In the genomic region with DNA sequence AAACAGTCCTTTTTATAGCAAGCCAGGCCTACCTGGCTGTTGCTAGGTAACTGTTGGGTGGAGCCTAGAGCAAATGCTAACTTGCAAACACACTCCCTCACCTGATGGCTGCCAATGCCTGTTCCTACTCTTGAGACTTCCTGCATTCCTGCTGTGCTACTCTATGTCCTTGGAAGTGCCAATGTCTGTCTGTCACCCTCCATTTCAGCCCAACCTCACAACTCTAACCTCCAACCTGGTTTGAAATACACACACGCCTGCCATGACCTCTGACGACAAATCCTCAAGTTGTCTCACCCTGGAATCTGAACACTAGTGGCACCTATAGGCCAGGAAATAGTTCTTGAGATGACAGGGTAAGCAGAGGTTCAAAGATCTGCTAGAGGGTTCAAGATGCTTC, we compare ENCODE assay signal across 14 mouse cellular contexts. TPM values are rescaled to one million over a fixed set of nuclear protein-coding genes. Genes with fewer than 3 reads are reported as not detected.
DNase-seq lines count a peak whose midpoint lies in the region; ATAC-seq and TF ChIP-seq lines count a peak whose summit lies in the region.
"Had no signal": no experiment of that assay in that cellular context is flagged by ENCODE, and none has a peak within 500 bp of the region (broad histone marks: within the 10 kb centered on the region; RNA-seq: fewer than 3 reads in every experiment).

No protein-coding gene starts in this region.

- no peak overlapping the region for H3K4me2 ChIP-seq in kidney, embryonic 14.5 days (replicated peaks; ENCODE audit: low read depth, low read length)
- H3K4me2 ChIP-seq in lung, embryonic 15.5 days = no peak overlapping the region
- no peak overlapping the region for H3K4me2 ChIP-seq in stomach, postnatal 0 days (replicated peaks; ENCODE audit: low read depth)
- H3K4me2 ChIP-seq: limb, embryonic 15.5 days had no signal

- no peaks in the 10 kb centered on the region for H3K9me3 ChIP-seq in kidney, embryonic 14.5 days (ENCODE audit: control insufficient read depth, low read length)
- no peaks in the 10 kb centered on the region for H3K9me3 ChIP-seq in lung, embryonic 15.5 days
- H3K9me3 ChIP-seq in stomach, postnatal 0 days (ENCODE audit: control insufficient read depth, low read length) = no peaks in the 10 kb centered on the region
- H3K9me3 ChIP-seq: forebrain, embryonic 10.5 days; G1E; limb, embryonic 15.5 days had no signal

- ATAC-seq in kidney, embryonic 14.5 days (ENCODE audit: low FRiP score, low TSS enrichment) = no peak
- ATAC-seq in lung, embryonic 15.5 days (ENCODE audit: borderline replicate concordance, extremely low read depth, low FRiP score, low TSS enrichment) = peak; percentile 19; the same call in 1 of the 2 replicates
- peak; percentile 75 for ATAC-seq in stomach, postnatal 0 days (ENCODE audit: low FRiP score, low TSS enrichment)

- H3K4me1 ChIP-seq in kidney, embryonic 14.5 days (ENCODE audit: control insufficient read depth, insufficient read depth, low read length) = peaks cover 3% of the 10 kb centered on the region; the same call in 1 of the 2 replicates
- H3K4me1 ChIP-seq in lung, embryonic 15.5 days = peaks cover 29% of the 10 kb centered on the region
- no peaks in the 10 kb centered on the region for H3K4me1 ChIP-seq in stomach, postnatal 0 days (replicated peaks; ENCODE audit: control insufficient read depth, insufficient read depth)
- peaks cover 10% of the 10 kb centered on the region for H3K4me1 ChIP-seq in heart, adult 2 months (ENCODE audit: control insufficient read depth, insufficient read depth, low read length)

- WGBS in kidney, embryonic 14.5 days = 62% methylated on average over 2 of the region's 2 CpGs
- WGBS in lung, embryonic 15.5 days = 31% methylated on average over 2 of the region's 2 CpGs
- WGBS in stomach, postnatal 0 days = 35% methylated on average over 2 of the region's 2 CpGs
- WGBS in heart, adult 2 months = 72% methylated on average over 2 of the region's 2 CpGs

- H3K27ac ChIP-seq in kidney, embryonic 14.5 days (ENCODE audit: low read depth, low read length) = no peak overlapping the region; the same call in 1 of the 2 replicates
- peak overlapping the region; percentile 95 for H3K27ac ChIP-seq in lung, embryonic 15.5 days
- H3K27ac ChIP-seq in stomach, postnatal 0 days (replicated peaks) = peak overlapping the region; percentile 79; the same call in 1 of the 2 replicates
- no peak overlapping the region for H3K27ac ChIP-seq in heart, adult 2 months
- H3K27ac ChIP-seq: forebrain, embryonic 10.5 days; limb, embryonic 15.5 days had no signal

- TF ChIP-seq EP300 in stomach, postnatal 0 days (optimal IDR thresholded peaks at IDR 0.05) = no peak
- no peak for TF ChIP-seq EP300 in heart, adult 2 months (IDR thresholded peaks at IDR 0.05; ENCODE audit: insufficient read depth, low read depth, low read length)

- no peaks in the 10 kb centered on the region for H3K79me2 ChIP-seq in heart, adult 2 months (replicated peaks; ENCODE audit: control insufficient read depth, insufficient read depth, low read length)

- no peaks in the 10 kb centered on the region; the same call in 1 of the 2 replicates for H3K27me3 ChIP-seq in kidney, embryonic 14.5 days (ENCODE audit: control insufficient read depth, insufficient read depth, low read length)
- H3K27me3 ChIP-seq in lung, embryonic 15.5 days = no peaks in the 10 kb centered on the region
- H3K27me3 ChIP-seq in stomach, postnatal 0 days (ENCODE audit: control insufficient read depth, insufficient read depth, low read length) = no peaks in the 10 kb centered on the region
- H3K27me3 ChIP-seq in heart, adult 2 months (ENCODE audit: control insufficient read depth, insufficient read depth, low read length) = no peaks in the 10 kb centered on the region
- H3K27me3 ChIP-seq: limb, embryonic 15.5 days had no signal

- intact Hi-C loops in heart, adult 2 months (cut with DNase I) = no loop called here

- peak; percentile 48 for DNase-seq in kidney, adult 18-20 months
- peak; percentile 70 for DNase-seq in kidney, adult 9 months
- peak; percentile 71 for DNase-seq in stomach, postnatal 0 days (ENCODE audit: low spot score)
- no peak for DNase-seq in spleen, postnatal 36 days (ENCODE audit: low spot score in 2 of 2)
- DNase-seq in ovary, postnatal 36 days (ENCODE audit: low spot score) = no peak
- DNase-seq in heart, adult 2 months = no peak
- DNase-seq: cerebellum, adult 9-10 months; heart, adult 18-20 months; heart, postnatal 36 days had no signal

- H3K36me3 ChIP-seq in kidney, embryonic 14.5 days (ENCODE audit: control insufficient read depth, insufficient read depth, low read length) = no peaks in the 10 kb centered on the region
- H3K36me3 ChIP-seq in lung, embryonic 15.5 days = peaks cover 3% of the 10 kb centered on the region; the same call in 1 of the 2 replicates
- H3K36me3 ChIP-seq in stomach, postnatal 0 days (ENCODE audit: control insufficient read depth, insufficient read depth, low read length) = peaks cover 3% of the 10 kb centered on the region
- H3K36me3 ChIP-seq in heart, adult 2 months (ENCODE audit: control insufficient read depth, insufficient read depth, low read length) = no peaks in the 10 kb centered on the region
- H3K36me3 ChIP-seq: forebrain, embryonic 10.5 days had no signal

- H3K9ac ChIP-seq in kidney, embryonic 14.5 days (ENCODE audit: low read depth, low read length) = no peak overlapping the region
- H3K9ac ChIP-seq in lung, embryonic 15.5 days = no peak overlapping the region
- H3K9ac ChIP-seq in stomach, postnatal 0 days (ENCODE audit: low read length) = no peak overlapping the region
- no peak overlapping the region for H3K9ac ChIP-seq in heart, adult 2 months (ENCODE audit: low read depth, low read length)
- H3K9ac ChIP-seq: limb, embryonic 15.5 days had no signal

- no peak for TF ChIP-seq POLR2A in heart, adult 2 months (IDR thresholded peaks at IDR 0.05; ENCODE audit: insufficient read depth, low read depth, low read length)

- TF ChIP-seq CTCF in stomach, postnatal 0 days (IDR thresholded peaks at IDR 0.05; ENCODE audit: low read depth) = peak; percentile 32; the same call in 1 of the 2 replicates
- no peak for TF ChIP-seq CTCF in heart, adult 2 months (IDR thresholded peaks at IDR 0.05)

- H3K4me3 ChIP-seq in kidney, embryonic 14.5 days (ENCODE audit: low read length) = no peak overlapping the region
- H3K4me3 ChIP-seq in lung, embryonic 15.5 days = no peak overlapping the region
- H3K4me3 ChIP-seq in stomach, postnatal 0 days (ENCODE audit: low read depth, low read length) = no peak overlapping the region
- H3K4me3 ChIP-seq in heart, adult 2 months = no peak overlapping the region
- H3K4me3 ChIP-seq: forebrain, embryonic 10.5 days; limb, embryonic 15.5 days had no signal

RNA-seq across cellular contexts. Expression of a gene that starts 5.9 kb away (rescaled TPM):
- polyA plus RNA-seq in kidney, embryonic 14.5 days (2014; fragmentation: Nextera tagmentation; extraction: Ambion mirVana) = 35.7 and 40.3 TPM in 2 replicates
- polyA plus RNA-seq in lung, embryonic 15.5 days (2015; fragmentation: Nextera tagmentation; extraction: Ambion mirVana) = 98.8 and 116 TPM in 2 replicates
- 94.7 and 105 TPM in 2 replicates for polyA plus RNA-seq in stomach, postnatal 0 days (2015; fragmentation: Nextera tagmentation; extraction: Ambion mirVana)
- 1 to 10 TPM; 4.5 to 5.7 TPM for total RNA-seq in heart, adult 2 months (2021)
- polyA plus RNA-seq in heart, adult 2 months (2012; rRNA removed) = 21.8 and 27.1 TPM in 2 replicates

RNA-seq across cellular contexts. Expression of a gene that starts 9.7 kb away (rescaled TPM):
- 61.3 and 101 TPM in 2 replicates for polyA plus RNA-seq in kidney, embryonic 14.5 days (2014; fragmentation: Nextera tagmentation; extraction: Ambion mirVana)
- polyA plus RNA-seq in lung, embryonic 15.5 days (2015; fragmentation: Nextera tagmentation; extraction: Ambion mirVana) = 89.4 and 91.7 TPM in 2 replicates
- polyA plus RNA-seq in stomach, postnatal 0 days (2015; fragmentation: Nextera tagmentation; extraction: Ambion mirVana) = 23.1 and 27.5 TPM in 2 replicates
- total RNA-seq in heart, adult 2 months (2021) = 10 to 100 TPM; 29.8 to 33.2 TPM
- polyA plus RNA-seq in heart, adult 2 months (2012; rRNA removed) = 27.0 and 47.8 TPM in 2 replicates

RNA-seq across cellular contexts. Expression of a gene that starts 20.5 kb away (rescaled TPM):
- polyA plus RNA-seq in kidney, embryonic 14.5 days (2014; fragmentation: Nextera tagmentation; extraction: Ambion mirVana) = 15.2 and 28.5 TPM in 2 replicates
- 16.3 and 17.0 TPM in 2 replicates for polyA plus RNA-seq in lung, embryonic 15.5 days (2015; fragmentation: Nextera tagmentation; extraction: Ambion mirVana)
- polyA plus RNA-seq in stomach, postnatal 0 days (2015; fragmentation: Nextera tagmentation; extraction: Ambion mirVana) = 7.1 and 7.8 TPM in 2 replicates
- total RNA-seq in heart, adult 2 months (2021) = 10 to 100 TPM; 16.7 to 17.5 TPM
- polyA plus RNA-seq in heart, adult 2 months (2012; rRNA removed) = 6.4 and 10.0 TPM in 2 replicates

RNA-seq across cellular contexts. Expression of a gene that starts 33.1 kb away (rescaled TPM):
- polyA plus RNA-seq in kidney, embryonic 14.5 days (2014; fragmentation: Nextera tagmentation; extraction: Ambion mirVana) = 26.4 and 30.2 TPM in 2 replicates
- polyA plus RNA-seq in lung, embryonic 15.5 days (2015; fragmentation: Nextera tagmentation; extraction: Ambion mirVana) = 24.5 and 26.0 TPM in 2 replicates
- polyA plus RNA-seq in stomach, postnatal 0 days (2015; fragmentation: Nextera tagmentation; extraction: Ambion mirVana) = 12.1 TPM in 2 replicates
- total RNA-seq in heart, adult 2 months (2021) = 1 to 10 TPM; 4.0 to 4.4 TPM
- 6.9 and 10.2 TPM in 2 replicates for polyA plus RNA-seq in heart, adult 2 months (2012; rRNA removed)

RNA-seq across cellular contexts. Expression of a gene that starts 45.8 kb away (rescaled TPM):
- polyA plus RNA-seq in kidney, embryonic 14.5 days (2014; fragmentation: Nextera tagmentation; extraction: Ambion mirVana) = 132 and 152 TPM in 2 replicates
- 106 and 114 TPM in 2 replicates for polyA plus RNA-seq in lung, embryonic 15.5 days (2015; fragmentation: Nextera tagmentation; extraction: Ambion mirVana)
- polyA plus RNA-seq in stomach, postnatal 0 days (2015; fragmentation: Nextera tagmentation; extraction: Ambion mirVana) = 121 and 122 TPM in 2 replicates
- 10 to 100 TPM; 80.9 to 97.0 TPM for total RNA-seq in heart, adult 2 months (2021)
- 82.0 and 90.0 TPM in 2 replicates for polyA plus RNA-seq in heart, adult 2 months (2012; rRNA removed)

Comparison
In these comparisons a context has a peak if more than half of its experiments do, and no peak if none do; other contexts are left out.
1. DNase-seq: peak in kidney, adult 18-20 months (single experiment), kidney, adult 9 months (single experiment) and stomach, postnatal 0 days (single experiment); none in spleen, postnatal 36 days (0 of 2), ovary, postnatal 36 days (single experiment) and heart, adult 2 months (0 of 2).
2. H3K27ac ChIP-seq: peak in lung, embryonic 15.5 days (single experiment) and stomach, postnatal 0 days (single experiment); none in kidney, embryonic 14.5 days (single experiment) and heart, adult 2 months (single experiment).